Mouse (Mus musculus) midbrain, embryonic 13.5 days (tissue): ENCODE results near the gene Arid5a. TPM values are rescaled to one million over a fixed set of nuclear protein-coding genes. Genes with fewer than 3 reads are reported as not detected.

Experiments
- ATAC-seq: fragments of 200-750 bp; cut with Nextera tagmentation; 2 replicates; pipeline ENCODE4 v1.8.0; 2017; ENCODE audit warnings: mild to moderate bottlenecking, moderate TSS enrichment, moderate library complexity
- H3K27ac ChIP-seq: fragments of 300-500 bp; sonication (generic); 2 replicates; pipeline ENCODE4 v1.5.1; 2015; ENCODE audit warnings: inconsistent platforms, mild to moderate bottlenecking, moderate library complexity
- H3K27me3 ChIP-seq: fragments of 300-500 bp; sonication (generic); 2 replicates; pipeline ENCODE4 v1.6.1; 2015; ENCODE audit warnings: mild to moderate bottlenecking, inconsistent platforms
- H3K36me3 ChIP-seq: fragments of 300-500 bp; sonication (generic); 2 replicates; pipeline ENCODE4 v1.6.1; 2015; ENCODE audit warnings: mild to moderate bottlenecking, inconsistent platforms
- H3K4me1 ChIP-seq: fragments of 300-500 bp; sonication (generic); replicated peaks from 2 replicates; pipeline ENCODE4 v1.6.1; 2015; ENCODE audit warnings: inconsistent platforms
- H3K4me2 ChIP-seq: fragments of 300-500 bp; sonication (generic); replicated peaks from 2 replicates; pipeline ENCODE4 v1.6.1; 2015; ENCODE audit warnings: moderate library complexity, mild to moderate bottlenecking, inconsistent platforms
- H3K4me3 ChIP-seq: fragments of 300-500 bp; sonication (generic); replicated peaks from 2 replicates; pipeline ENCODE4 v1.5.1; 2015; ENCODE audit warnings: mild to moderate bottlenecking, inconsistent platforms
- H3K9ac ChIP-seq: fragments of 300-500 bp; sonication (generic); replicated peaks from 2 replicates; pipeline ENCODE4 v1.6.1; 2015; ENCODE audit warnings: mild to moderate bottlenecking, inconsistent platforms
- H3K9me3 ChIP-seq: fragments of 300-500 bp; sonication (generic); 2 replicates; pipeline ENCODE4 v1.6.1; 2016; ENCODE audit warnings: mild to moderate bottlenecking, inconsistent platforms
- WGBS: fragments of 180-500 bp; shearing (Covaris S2); methylation state at CpG from one replicate; pipeline ENCODE4 v1.1.7; 2015; 5-methylcytosine and 5-hydroxymethylcytosine counted together
- polyA plus RNA-seq: library from polyadenylated mRNA; unstranded; fragments of >200 nt; fragmentation: Nextera tagmentation; extraction: Ambion mirVana; gene quantifications from 2 replicates; pipeline ENCODE4 v1.2.1, GENCODE M21; 2015

Arid5a gene
- 2.3 and 2.4 TPM in 2 replicates for polyA plus RNA-seq

- 0 out of 2 replicates have a peak within 1 kb of the TSS, but pooled peaks have one; percentile 9 for H3K27ac ChIP-seq
Measured at GRCm38 (mm10) chr1:36307495-36308280, at the start of gene Arid5a. Gene Arid5a (plus strand): TSS chr1:36307733.

GRCm38 (mm10) chr1:36258631-36259030, 48.9 kb upstream of the Arid5a start:
- no peak overlapping the region for H3K27ac ChIP-seq
- H3K4me2 ChIP-seq, result no peak overlapping the region
- H3K9ac ChIP-seq, result no peak overlapping the region
- peaks cover 15% of the 10 kb centered on the region for H3K4me1 ChIP-seq
- H3K27me3 ChIP-seq, result peaks cover 12% of the 10 kb centered on the region
- H3K36me3 ChIP-seq, result no peaks in the 10 kb centered on the region
- no peaks in the 10 kb centered on the region for H3K9me3 ChIP-seq
- no peak for ATAC-seq
- 58% methylated on average over 2 of the region's 2 CpGs for WGBS
- H3K4me3 ChIP-seq, result no peak overlapping the region

More at GRCm38 (mm10) chr1:36307495-36308280, at the start of gene Arid5a:
- Histone ChIP-seq H3K4me3 (peak within 1 kb of the TSS; percentile 56), H3K27me3 (peaks cover 23% of the 10 kb centered on the region), H3K4me2 (peak within 1 kb of the TSS; percentile 90), H3K9ac (peak within 1 kb of the TSS; percentile 66), H3K9me3 (no peaks in the 10 kb centered on the region), H3K36me3 (no peaks in the 10 kb centered on the region), H3K4me1 (peaks cover 19% of the 10 kb centered on the region)
- WGBS, result under 1% methylated on average over 65 of the region's 65 CpGs
- ATAC-seq, result peak; percentile 92

DNA sequence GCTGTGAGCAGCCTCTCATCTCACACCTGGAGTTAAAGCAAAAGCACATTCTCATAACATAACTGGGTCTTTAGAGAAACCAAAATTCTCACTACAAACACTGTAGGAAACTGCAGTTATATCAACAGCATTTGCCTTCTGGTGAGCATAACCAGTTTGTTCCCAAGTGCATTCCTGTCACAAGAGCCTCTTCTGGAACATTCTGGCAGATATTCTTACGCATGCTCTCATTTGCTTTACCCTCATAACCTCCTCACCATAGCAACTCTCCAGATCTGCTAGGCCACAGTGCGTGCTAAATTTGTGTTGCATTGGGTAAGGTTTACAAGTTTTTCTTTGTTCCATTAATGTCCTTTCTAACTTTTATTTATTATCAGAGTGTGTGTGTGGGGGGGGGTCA, 48.3 kb upstream of the Arid5a start:
- no peaks in the 10 kb centered on the region for H3K9me3 ChIP-seq
- ATAC-seq, result no peak
- H3K9ac ChIP-seq, result no peak overlapping the region
- H3K27ac ChIP-seq, result no peak overlapping the region
- H3K4me2 ChIP-seq, result no peak overlapping the region
- H3K36me3 ChIP-seq, result no peaks in the 10 kb centered on the region
- no peak overlapping the region for H3K4me3 ChIP-seq
- H3K27me3 ChIP-seq, result peaks cover 11% of the 10 kb centered on the region
- WGBS, result 92% methylated on average over 2 of the region's 2 CpGs
- H3K4me1 ChIP-seq, result peaks cover 15% of the 10 kb centered on the region

DNA sequence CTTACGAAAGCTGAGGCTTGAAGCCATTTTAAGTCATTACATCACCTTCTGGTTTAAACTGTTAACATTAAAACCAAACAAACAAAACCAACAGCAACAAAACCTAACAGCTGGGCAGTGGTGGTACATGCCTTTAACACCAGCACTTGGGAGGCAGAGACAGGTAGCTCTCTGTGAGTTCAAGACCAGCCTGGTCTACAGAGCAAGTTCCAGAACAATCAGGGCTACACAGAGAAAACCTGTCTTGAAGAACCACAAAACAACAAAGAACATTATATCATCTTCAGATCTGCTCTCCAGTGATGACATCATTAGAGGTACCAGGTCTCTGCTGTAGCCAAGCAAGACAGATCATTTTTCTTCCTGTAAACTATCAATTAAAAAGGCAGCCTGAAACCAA, 47.1 kb upstream of the Arid5a start:
- H3K9ac ChIP-seq, result no peak overlapping the region
- H3K27ac ChIP-seq, result no peak overlapping the region
- 92% methylated on average over 1 of the region's 1 CpGs for WGBS

DNA sequence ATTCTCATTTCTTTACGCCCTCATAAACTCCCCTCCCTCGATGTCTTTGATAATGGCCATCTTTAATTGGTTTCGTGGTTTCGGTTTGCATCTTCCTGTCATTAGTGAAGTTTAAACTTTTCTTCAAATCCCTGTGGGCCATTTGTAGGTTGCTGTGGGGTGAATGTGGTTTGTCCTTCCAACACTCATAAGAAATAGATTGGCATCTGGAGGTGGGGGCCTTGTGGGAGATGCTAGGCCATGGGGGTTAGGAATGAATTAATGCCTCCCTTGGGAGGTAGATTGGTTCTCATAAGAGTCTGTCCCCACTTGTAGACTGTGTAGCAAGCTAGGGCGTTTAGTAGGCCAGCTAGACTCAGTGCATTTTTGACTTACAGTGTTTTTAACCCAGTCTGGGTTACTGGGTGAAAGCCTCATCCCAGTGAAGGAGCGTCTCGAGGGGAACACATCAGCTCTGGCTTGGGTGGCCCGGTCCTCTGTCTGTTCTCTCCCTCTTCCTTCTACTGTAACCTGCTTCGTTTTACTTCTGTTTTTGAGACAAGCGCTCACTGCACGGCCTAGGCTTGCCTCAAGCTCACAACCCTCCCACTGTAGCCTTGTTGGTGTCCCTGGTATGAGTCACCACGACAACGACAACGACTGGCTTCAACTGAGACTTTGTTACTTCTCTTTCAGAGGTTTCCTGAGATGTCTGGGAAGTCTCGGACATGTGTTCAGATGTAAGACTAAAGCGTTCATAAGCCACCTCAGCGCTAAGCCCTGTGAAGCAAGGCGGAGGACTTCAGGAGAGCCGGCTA, 45.6 kb upstream of the Arid5a start:
- Histone ChIP-seq H3K9ac (no peak overlapping the region), H3K27me3 (no peaks in the 10 kb centered on the region), H3K4me2 (no peak overlapping the region), H3K4me3 (no peak overlapping the region), H3K36me3 (no peaks in the 10 kb centered on the region), H3K4me1 (no peaks in the 10 kb centered on the region), H3K27ac (no peak overlapping the region), H3K9me3 (no peaks in the 10 kb centered on the region)
- no peak for ATAC-seq
- WGBS, result 88% methylated on average over 19 of the region's 19 CpGs

More for the DNA sequence above, 47.1 kb upstream of the Arid5a start:
- Histone ChIP-seq H3K36me3 (no peaks in the 10 kb centered on the region), H3K27me3 (peaks cover 8% of the 10 kb centered on the region), H3K9me3 (no peaks in the 10 kb centered on the region), H3K4me2 (no peak overlapping the region), H3K4me3 (no peak overlapping the region), H3K4me1 (peaks cover 5% of the 10 kb centered on the region)
- no peak for ATAC-seq

- H3K4me3 ChIP-seq, result no peak overlapping the region
- no peak for ATAC-seq
- H3K27me3 ChIP-seq, result 0 out of 2 replicates have a peak, but pooled peaks cover under 1% of the 10 kb centered on the region
- no peaks in the 10 kb centered on the region for H3K4me1 ChIP-seq
- no peak overlapping the region for H3K4me2 ChIP-seq
- H3K27ac ChIP-seq, result no peak overlapping the region
- WGBS, result 78% methylated on average over 13 of the region's 13 CpGs
- no peaks in the 10 kb centered on the region for H3K9me3 ChIP-seq
- no peak overlapping the region for H3K9ac ChIP-seq
- no peaks in the 10 kb centered on the region for H3K36me3 ChIP-seq
Measured at GRCm38 (mm10) chr1:36263833-36264488, 43.6 kb upstream of the Arid5a start.

- no peak overlapping the region for H3K4me2 ChIP-seq
- H3K4me1 ChIP-seq, result 0 out of 2 replicates have a peak, but pooled peaks cover 2% of the 10 kb centered on the region
- no peak overlapping the region for H3K9ac ChIP-seq
- no peak overlapping the region for H3K27ac ChIP-seq
- H3K9me3 ChIP-seq, result no peaks in the 10 kb centered on the region
- H3K27me3 ChIP-seq, result peaks cover 13% of the 10 kb centered on the region; the same call in 1 of the 2 replicates
- H3K36me3 ChIP-seq, result no peaks in the 10 kb centered on the region
- no peak overlapping the region for H3K4me3 ChIP-seq
- ATAC-seq, result no peak
- 84% methylated on average over 6 of the region's 6 CpGs for WGBS
Measured at GRCm38 (mm10) chr1:36266293-36266692, 41.2 kb upstream of the Arid5a start.

- WGBS, result 97% methylated on average over 3 of the region's 3 CpGs
Measured at GRCm38 (mm10) chr1:36267595-36267994, 39.9 kb upstream of the Arid5a start.

DNA sequence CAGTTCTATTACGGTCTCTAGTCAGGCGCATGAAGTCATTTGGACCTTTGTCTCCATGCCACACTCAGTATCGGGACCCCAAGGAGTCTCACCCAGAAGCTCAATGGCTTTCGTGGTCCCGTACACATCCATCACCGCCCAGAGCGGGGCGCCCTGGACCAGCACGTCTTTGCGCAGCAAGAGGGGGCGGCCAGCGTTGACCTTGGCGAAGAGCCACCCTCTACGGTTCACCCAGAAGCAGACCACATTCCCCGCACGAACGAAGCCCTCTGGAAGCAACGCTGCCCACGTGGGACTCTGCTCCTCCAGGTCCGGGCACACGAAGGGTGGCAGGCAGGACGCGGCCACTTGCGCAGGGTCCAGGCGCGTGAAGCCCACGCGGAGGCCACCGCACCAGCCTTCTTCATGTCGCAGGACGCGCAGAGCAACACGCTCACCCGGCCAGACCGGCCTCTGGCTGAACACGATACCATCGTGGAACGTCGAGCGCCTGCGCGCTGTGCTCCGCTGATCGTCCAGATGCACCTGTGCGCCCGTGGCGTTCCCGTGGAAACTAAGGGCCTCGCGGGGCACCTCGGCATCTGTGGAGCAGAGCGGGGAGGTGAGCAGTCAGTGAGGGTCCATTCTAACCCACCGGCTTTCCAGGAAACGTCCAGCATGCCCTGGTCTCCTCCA, 38.3 kb upstream of the Arid5a start:
- 50% methylated on average over 54 of the region's 54 CpGs for WGBS
- ATAC-seq, result no peak
- Histone ChIP-seq H3K4me3 (peak overlapping the region; percentile 10; the same call in 1 of the 2 replicates), H3K9me3 (no peaks in the 10 kb centered on the region), H3K27ac (no peak overlapping the region), H3K27me3 (peaks cover 13% of the 10 kb centered on the region; the same call in 1 of the 2 replicates), H3K4me1 (0 out of 2 replicates have a peak, but pooled peaks cover 2% of the 10 kb centered on the region), H3K4me2 (peak overlapping the region; percentile 37), H3K36me3 (no peaks in the 10 kb centered on the region), H3K9ac (no peak overlapping the region)

More at GRCm38 (mm10) chr1:36267595-36267994, 39.9 kb upstream of the Arid5a start:
- no peaks in the 10 kb centered on the region for H3K9me3 ChIP-seq
- H3K36me3 ChIP-seq, result no peaks in the 10 kb centered on the region
- H3K4me2 ChIP-seq, result no peak overlapping the region
- peaks cover 13% of the 10 kb centered on the region; the same call in 1 of the 2 replicates for H3K27me3 ChIP-seq
- no peak overlapping the region for H3K9ac ChIP-seq
- H3K4me3 ChIP-seq, result no peak overlapping the region
- 0 out of 2 replicates have a peak, but pooled peaks cover 2% of the 10 kb centered on the region for H3K4me1 ChIP-seq
- no peak for ATAC-seq
- H3K27ac ChIP-seq, result no peak overlapping the region

DNA sequence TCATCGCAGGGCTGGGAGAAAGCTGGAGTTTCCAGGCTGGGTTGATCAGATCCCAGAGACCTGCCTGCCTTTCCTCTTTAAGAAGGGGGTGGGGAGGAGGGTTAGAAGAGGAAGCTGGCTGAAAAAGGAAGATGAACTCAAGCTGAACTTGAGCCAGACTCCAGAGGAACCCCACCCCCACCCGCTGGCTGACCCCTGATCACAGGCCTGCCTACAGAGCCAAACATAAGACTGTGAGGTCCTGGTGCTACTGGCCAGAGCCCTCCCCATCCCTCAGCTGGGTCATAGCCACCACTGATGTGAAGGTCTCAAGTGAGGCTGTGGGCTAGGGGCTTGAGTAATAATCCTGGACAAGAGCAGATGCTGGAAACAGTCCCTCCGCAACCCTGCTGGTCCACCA, 36.9 kb upstream of the Arid5a start:
- H3K4me2 ChIP-seq, result no peak overlapping the region
- ATAC-seq, result no peak
- no peaks in the 10 kb centered on the region for H3K9me3 ChIP-seq
- H3K27me3 ChIP-seq, result peaks cover 13% of the 10 kb centered on the region; the same call in 1 of the 2 replicates
- 0 out of 2 replicates have a peak, but pooled peaks cover 2% of the 10 kb centered on the region for H3K4me1 ChIP-seq
- no peak overlapping the region for H3K4me3 ChIP-seq
- no peak overlapping the region for H3K27ac ChIP-seq
- 58% methylated on average over 3 of the region's 3 CpGs for WGBS
- H3K36me3 ChIP-seq, result no peaks in the 10 kb centered on the region
- H3K9ac ChIP-seq, result no peak overlapping the region
